Mouse (Mus musculus): ENCODE measurements at regions not wholly inside any gene's neighbourhood (a gene's known extent, or its start where the extent isn't known, plus 50 kb on each side); places are given as distances from the start of the nearest gene placed in this dataset.

- no peak overlapping the region for H3K4me3 ChIP-seq (ENCODE audit: insufficient read depth, low read depth, low read length)
- no peak for DNase-seq
- H3K27me3 ChIP-seq (replicated peaks; ENCODE audit: control insufficient read depth, insufficient read depth, low read length): no peaks in the 10 kb centered on the region
- no peaks in the 10 kb centered on the region for H3K4me1 ChIP-seq (ENCODE audit: control insufficient read depth, insufficient read depth, low read length)
- H3K36me3 ChIP-seq (ENCODE audit: control insufficient read depth, insufficient read depth, low read length): no peaks in the 10 kb centered on the region
- no peak overlapping the region for H3K27ac ChIP-seq (ENCODE audit: insufficient read depth, low read depth, low read length)
- TF ChIP-seq POLR2A (IDR thresholded peaks at IDR 0.05; ENCODE audit: low read depth, low read length) (no peak), CTCF (conservative IDR thresholded peaks at IDR 0.05; ENCODE audit: insufficient read depth, insufficient read length, low read depth, low read length) (no peak)
- 79% methylated on average over 5 of the region's 5 CpGs for whole genome bisulfite sequencing
Measured at GRCm38 (mm10) chr16:92969036-92969435, 143.1 kb upstream of the Runx1 start.

- DNase-seq: no peak
- H3K27me3 ChIP-seq (replicated peaks; ENCODE audit: control insufficient read depth, insufficient read depth, low read length): no peaks in the 10 kb centered on the region
- WGBS: 94% methylated on average over 10 of the region's 10 CpGs
Measured at GRCm38 (mm10) chr16:92966069-92966866, 140.3 kb upstream of the Runx1 start.

GRCm38 (mm10) chr16:92965651-92966050 is 139.7 kb upstream of the Runx1 start:
- DNase-seq: no peak
- no peaks in the 10 kb centered on the region for H3K36me3 ChIP-seq (ENCODE audit: control insufficient read depth, insufficient read depth, low read length)
- H3K4me1 ChIP-seq (ENCODE audit: control insufficient read depth, insufficient read depth, low read length): no peaks in the 10 kb centered on the region
- H3K27ac ChIP-seq (ENCODE audit: insufficient read depth, low read depth, low read length): no peak overlapping the region
- no peaks in the 10 kb centered on the region for H3K27me3 ChIP-seq (replicated peaks; ENCODE audit: control insufficient read depth, insufficient read depth, low read length)
- WGBS: 69% methylated on average over 3 of the region's 3 CpGs
- TF ChIP-seq CTCF (conservative IDR thresholded peaks at IDR 0.05; ENCODE audit: insufficient read depth, insufficient read length, low read depth, low read length) (no peak), POLR2A (IDR thresholded peaks at IDR 0.05; ENCODE audit: low read depth, low read length) (no peak)
- H3K4me3 ChIP-seq (ENCODE audit: insufficient read depth, low read depth, low read length): no peak overlapping the region

More at GRCm38 (mm10) chr16:92966069-92966866, 140.3 kb upstream of the Runx1 start:
- no peaks in the 10 kb centered on the region for H3K4me1 ChIP-seq (ENCODE audit: control insufficient read depth, insufficient read depth, low read length)
- H3K36me3 ChIP-seq (ENCODE audit: control insufficient read depth, insufficient read depth, low read length): no peaks in the 10 kb centered on the region
- H3K4me3 ChIP-seq (ENCODE audit: insufficient read depth, low read depth, low read length): no peak overlapping the region
- H3K27ac ChIP-seq (ENCODE audit: insufficient read depth, low read depth, low read length): no peak overlapping the region
- TF ChIP-seq CTCF (conservative IDR thresholded peaks at IDR 0.05; ENCODE audit: insufficient read depth, insufficient read length, low read depth, low read length): no peak
- TF ChIP-seq POLR2A (IDR thresholded peaks at IDR 0.05; ENCODE audit: low read depth, low read length): no peak

GRCm38 (mm10) chr16:92963582-92963981 is 137.6 kb upstream of the Runx1 start:
- TF ChIP-seq CTCF (conservative IDR thresholded peaks at IDR 0.05; ENCODE audit: insufficient read depth, insufficient read length, low read depth, low read length): no peak
- no peak for TF ChIP-seq POLR2A (IDR thresholded peaks at IDR 0.05; ENCODE audit: low read depth, low read length)

GRCm38 (mm10) chr16:92961361-92961760 is 135.4 kb upstream of the Runx1 start:
- no peak for DNase-seq
- 79% methylated on average over 3 of the region's 3 CpGs for WGBS
- no peak overlapping the region for H3K27ac ChIP-seq (ENCODE audit: insufficient read depth, low read depth, low read length)
- no peaks in the 10 kb centered on the region for H3K36me3 ChIP-seq (ENCODE audit: control insufficient read depth, insufficient read depth, low read length)
- TF ChIP-seq CTCF (conservative IDR thresholded peaks at IDR 0.05; ENCODE audit: insufficient read depth, insufficient read length, low read depth, low read length): no peak
- TF ChIP-seq POLR2A (IDR thresholded peaks at IDR 0.05; ENCODE audit: low read depth, low read length): no peak
- no peaks in the 10 kb centered on the region for H3K27me3 ChIP-seq (replicated peaks; ENCODE audit: control insufficient read depth, insufficient read depth, low read length)
- H3K4me1 ChIP-seq (ENCODE audit: control insufficient read depth, insufficient read depth, low read length): no peaks in the 10 kb centered on the region
- H3K4me3 ChIP-seq (ENCODE audit: insufficient read depth, low read depth, low read length): no peak overlapping the region

More at GRCm38 (mm10) chr16:92963582-92963981, 137.6 kb upstream of the Runx1 start:
- Histone ChIP-seq H3K4me1 (ENCODE audit: control insufficient read depth, insufficient read depth, low read length) (no peaks in the 10 kb centered on the region), H3K27me3 (replicated peaks; ENCODE audit: control insufficient read depth, insufficient read depth, low read length) (no peaks in the 10 kb centered on the region), H3K36me3 (ENCODE audit: control insufficient read depth, insufficient read depth, low read length) (no peaks in the 10 kb centered on the region), H3K4me3 (ENCODE audit: insufficient read depth, low read depth, low read length) (no peak overlapping the region), H3K27ac (ENCODE audit: insufficient read depth, low read depth, low read length) (no peak overlapping the region)
- WGBS: 90% methylated on average over 4 of the region's 4 CpGs
- no peak for DNase-seq

- Histone ChIP-seq H3K4me3 (ENCODE audit: insufficient read depth, low read depth, low read length) (no peak overlapping the region), H3K4me1 (ENCODE audit: control insufficient read depth, insufficient read depth, low read length) (peaks cover 1% of the 10 kb centered on the region; the same call in 1 of the 2 replicates), H3K27me3 (replicated peaks; ENCODE audit: control insufficient read depth, insufficient read depth, low read length) (no peaks in the 10 kb centered on the region), H3K27ac (ENCODE audit: insufficient read depth, low read depth, low read length) (no peak overlapping the region), H3K36me3 (ENCODE audit: control insufficient read depth, insufficient read depth, low read length) (no peaks in the 10 kb centered on the region)
- no peak for DNase-seq
- TF ChIP-seq CTCF (conservative IDR thresholded peaks at IDR 0.05; ENCODE audit: insufficient read depth, insufficient read length, low read depth, low read length): no peak
- no peak for TF ChIP-seq POLR2A (IDR thresholded peaks at IDR 0.05; ENCODE audit: low read depth, low read length)
- 88% methylated on average over 7 of the region's 7 CpGs for WGBS
Measured at GRCm38 (mm10) chr16:92960740-92961139, 134.8 kb upstream of the Runx1 start.

- 88% methylated on average over 8 of the region's 8 CpGs for WGBS
- Histone ChIP-seq H3K27ac (ENCODE audit: insufficient read depth, low read depth, low read length) (no peak overlapping the region), H3K4me3 (ENCODE audit: insufficient read depth, low read depth, low read length) (no peak overlapping the region), H3K4me1 (ENCODE audit: control insufficient read depth, insufficient read depth, low read length) (peaks cover 9% of the 10 kb centered on the region; the same call in 1 of the 2 replicates), H3K27me3 (replicated peaks; ENCODE audit: control insufficient read depth, insufficient read depth, low read length) (no peaks in the 10 kb centered on the region), H3K36me3 (ENCODE audit: control insufficient read depth, insufficient read depth, low read length) (no peaks in the 10 kb centered on the region)
- no peak for DNase-seq
- TF ChIP-seq CTCF (conservative IDR thresholded peaks at IDR 0.05; ENCODE audit: insufficient read depth, insufficient read length, low read depth, low read length) (no peak), POLR2A (IDR thresholded peaks at IDR 0.05; ENCODE audit: low read depth, low read length) (no peak)
Measured at GRCm38 (mm10) chr16:92958967-92959366, 133.0 kb upstream of the Runx1 start.

Data from kidney, adult 2 months (tissue).